Mouse (Mus musculus): ENCODE results near the gene 2310007B03Rik. TPM values are rescaled to one million over a fixed set of nuclear protein-coding genes. Genes with fewer than 3 reads are reported as not detected.
"Not testable (repeated sequence)": the region's sequence is repeated elsewhere in the genome, so short reads cannot be mapped to it uniquely, and the experiment has no call there.

The 2310007B03Rik gene
- 0.11 TPM in 1 of 2 replicates, not detected in the other for polyA plus RNA-seq (2014; fragmentation: Nextera tagmentation; extraction: Ambion mirVana)

GRCm38 (mm10) chr1:93160501-93161133, at the start of gene 2310007B03Rik:
TSS of gene 2310007B03Rik (minus strand) at chr1:93160948.
- Histone ChIP-seq H3K4me1 (ENCODE audit: control insufficient read depth, insufficient read depth, low read length) (no peaks in the 10 kb centered on the region), H3K9ac (ENCODE audit: low read depth, low read length) (no peak within 1 kb of the TSS), H3K27me3 (ENCODE audit: control insufficient read depth, insufficient read depth, low read length) (peaks cover 19% of the 10 kb centered on the region), H3K9me3 (replicated peaks; ENCODE audit: control insufficient read depth, low read length) (no peaks in the 10 kb centered on the region), H3K36me3 (ENCODE audit: control insufficient read depth, insufficient read depth, low read length) (no peaks in the 10 kb centered on the region), H3K27ac (ENCODE audit: low read depth, low read length) (no peak within 1 kb of the TSS), H3K4me3 (ENCODE audit: low read depth, low read length) (no peak within 1 kb of the TSS), H3K4me2 (no peak within 1 kb of the TSS)
- ATAC-seq (replicated peaks; ENCODE audit: insufficient number of reproducible peaks, low FRiP score, low TSS enrichment), result no peak
- 63% methylated on average over 8 of the region's 8 CpGs for WGBS (ENCODE audit: insufficient replicate concordance)

GRCm38 (mm10) chr1:93210213-93210641, 49.5 kb upstream of the 2310007B03Rik start:
- Histone ChIP-seq H3K9me3 (replicated peaks; ENCODE audit: control insufficient read depth, low read length) (no peaks in the 10 kb centered on the region), H3K4me1 (ENCODE audit: control insufficient read depth, insufficient read depth, low read length) (peaks cover 42% of the 10 kb centered on the region), H3K4me2 (no peak overlapping the region), H3K27ac (ENCODE audit: low read depth, low read length) (peak overlapping the region; percentile 70), H3K27me3 (ENCODE audit: control insufficient read depth, insufficient read depth, low read length) (peaks cover 2% of the 10 kb centered on the region; the same call in 1 of the 2 replicates), H3K36me3 (ENCODE audit: control insufficient read depth, insufficient read depth, low read length) (no peaks in the 10 kb centered on the region), H3K9ac (ENCODE audit: low read depth, low read length) (no peak overlapping the region), H3K4me3 (ENCODE audit: low read depth, low read length) (no peak overlapping the region)
- ATAC-seq (replicated peaks; ENCODE audit: insufficient number of reproducible peaks, low FRiP score, low TSS enrichment), result peak; percentile 70
- WGBS (ENCODE audit: insufficient replicate concordance), result 15% methylated on average over 9 of the region's 9 CpGs

GRCm38 (mm10) chr1:93207536-93208064, 46.9 kb upstream of the 2310007B03Rik start:
- no peak overlapping the region for H3K4me2 ChIP-seq
- H3K4me1 ChIP-seq (ENCODE audit: control insufficient read depth, insufficient read depth, low read length), result peaks cover 37% of the 10 kb centered on the region
- 92% methylated on average over 4 of the region's 4 CpGs for WGBS (ENCODE audit: insufficient replicate concordance)
- no peak overlapping the region for H3K27ac ChIP-seq (ENCODE audit: low read depth, low read length)
- H3K9me3 ChIP-seq (replicated peaks; ENCODE audit: control insufficient read depth, low read length), result no peaks in the 10 kb centered on the region
- no peak overlapping the region for H3K4me3 ChIP-seq (ENCODE audit: low read depth, low read length)
- no peak for ATAC-seq (replicated peaks; ENCODE audit: insufficient number of reproducible peaks, low FRiP score, low TSS enrichment)
- H3K27me3 ChIP-seq (ENCODE audit: control insufficient read depth, insufficient read depth, low read length), result no peaks in the 10 kb centered on the region
- H3K9ac ChIP-seq (ENCODE audit: low read depth, low read length), result no peak overlapping the region
- no peaks in the 10 kb centered on the region for H3K36me3 ChIP-seq (ENCODE audit: control insufficient read depth, insufficient read depth, low read length)

- Histone ChIP-seq H3K4me1 (ENCODE audit: control insufficient read depth, insufficient read depth, low read length) (peaks cover 30% of the 10 kb centered on the region), H3K9ac (ENCODE audit: low read depth, low read length) (no peak overlapping the region), H3K4me3 (ENCODE audit: low read depth, low read length) (no peak overlapping the region), H3K4me2 (no peak overlapping the region), H3K9me3 (replicated peaks; ENCODE audit: control insufficient read depth, low read length) (no peaks in the 10 kb centered on the region), H3K27me3 (ENCODE audit: control insufficient read depth, insufficient read depth, low read length) (no peaks in the 10 kb centered on the region), H3K36me3 (ENCODE audit: control insufficient read depth, insufficient read depth, low read length) (no peaks in the 10 kb centered on the region), H3K27ac (ENCODE audit: low read depth, low read length) (no peak overlapping the region)
- 59% methylated on average over 12 of the region's 12 CpGs for WGBS (ENCODE audit: insufficient replicate concordance)
- ATAC-seq (replicated peaks; ENCODE audit: insufficient number of reproducible peaks, low FRiP score, low TSS enrichment), result no peak
Measured at GRCm38 (mm10) chr1:93206277-93206970, 45.7 kb upstream of the 2310007B03Rik start.

GRCm38 (mm10) chr1:93197916-93198315, 37.2 kb upstream of the 2310007B03Rik start:
- H3K9ac ChIP-seq (ENCODE audit: low read depth, low read length), result no peak overlapping the region
- no peak overlapping the region for H3K4me2 ChIP-seq
- no peak for ATAC-seq (replicated peaks; ENCODE audit: insufficient number of reproducible peaks, low FRiP score, low TSS enrichment)
- no peaks in the 10 kb centered on the region; the same call in 1 of the 2 replicates for H3K9me3 ChIP-seq (replicated peaks; ENCODE audit: control insufficient read depth, low read length)
- 0 out of 2 replicates have a peak, but pooled peaks cover 5% of the 10 kb centered on the region for H3K27me3 ChIP-seq (ENCODE audit: control insufficient read depth, insufficient read depth, low read length)
- no peak overlapping the region for H3K4me3 ChIP-seq (ENCODE audit: low read depth, low read length)
- H3K4me1 ChIP-seq (ENCODE audit: control insufficient read depth, insufficient read depth, low read length), result no peaks in the 10 kb centered on the region
- H3K27ac ChIP-seq (ENCODE audit: low read depth, low read length), result no peak overlapping the region
- whole genome bisulfite sequencing (ENCODE audit: insufficient replicate concordance), result 79% methylated on average over 3 of the region's 3 CpGs
- no peaks in the 10 kb centered on the region for H3K36me3 ChIP-seq (ENCODE audit: control insufficient read depth, insufficient read depth, low read length)

- not testable (repeated sequence) for ATAC-seq (replicated peaks; ENCODE audit: insufficient number of reproducible peaks, low FRiP score, low TSS enrichment); H3K36me3 ChIP-seq (ENCODE audit: control insufficient read depth, insufficient read depth, low read length); H3K27ac ChIP-seq (ENCODE audit: low read depth, low read length); H3K4me2 ChIP-seq; H3K9ac ChIP-seq (ENCODE audit: low read depth, low read length); H3K4me1 ChIP-seq (ENCODE audit: control insufficient read depth, insufficient read depth, low read length); H3K27me3 ChIP-seq (ENCODE audit: control insufficient read depth, insufficient read depth, low read length); H3K9me3 ChIP-seq (replicated peaks; ENCODE audit: control insufficient read depth, low read length); H3K4me3 ChIP-seq (ENCODE audit: low read depth, low read length)
- 78% methylated on average over 2 of the region's 2 CpGs for WGBS (ENCODE audit: insufficient replicate concordance)
Measured at GRCm38 (mm10) chr1:93197454-93197853, 36.7 kb upstream of the 2310007B03Rik start.

GRCm38 (mm10) chr1:93194961-93195360, 34.2 kb upstream of the 2310007B03Rik start:
- Histone ChIP-seq H3K4me2 (no peak overlapping the region), H3K36me3 (ENCODE audit: control insufficient read depth, insufficient read depth, low read length) (no peaks in the 10 kb centered on the region), H3K27ac (ENCODE audit: low read depth, low read length) (no peak overlapping the region), H3K4me3 (ENCODE audit: low read depth, low read length) (no peak overlapping the region), H3K9ac (ENCODE audit: low read depth, low read length) (no peak overlapping the region), H3K9me3 (replicated peaks; ENCODE audit: control insufficient read depth, low read length) (no peaks in the 10 kb centered on the region; the same call in 1 of the 2 replicates), H3K4me1 (ENCODE audit: control insufficient read depth, insufficient read depth, low read length) (no peaks in the 10 kb centered on the region), H3K27me3 (ENCODE audit: control insufficient read depth, insufficient read depth, low read length) (peaks cover 23% of the 10 kb centered on the region)
- whole genome bisulfite sequencing (ENCODE audit: insufficient replicate concordance), result 79% methylated on average over 3 of the region's 3 CpGs
- ATAC-seq (replicated peaks; ENCODE audit: insufficient number of reproducible peaks, low FRiP score, low TSS enrichment), result no peak

GRCm38 (mm10) chr1:93190726-93191305, 30.1 kb upstream of the 2310007B03Rik start:
- 13% methylated on average over 10 of the region's 17 CpGs for WGBS (ENCODE audit: insufficient replicate concordance)
- no peak for ATAC-seq (replicated peaks; ENCODE audit: insufficient number of reproducible peaks, low FRiP score, low TSS enrichment)
- Histone ChIP-seq H3K4me3 (ENCODE audit: low read depth, low read length) (no peak overlapping the region), H3K36me3 (ENCODE audit: control insufficient read depth, insufficient read depth, low read length) (no peaks in the 10 kb centered on the region), H3K27ac (ENCODE audit: low read depth, low read length) (no peak overlapping the region), H3K4me2 (no peak overlapping the region), H3K4me1 (ENCODE audit: control insufficient read depth, insufficient read depth, low read length) (no peaks in the 10 kb centered on the region), H3K27me3 (ENCODE audit: control insufficient read depth, insufficient read depth, low read length) (peaks cover 36% of the 10 kb centered on the region), H3K9ac (ENCODE audit: low read depth, low read length) (no peak overlapping the region), H3K9me3 (replicated peaks; ENCODE audit: control insufficient read depth, low read length) (no peaks in the 10 kb centered on the region; the same call in 1 of the 2 replicates)

All from heart, embryonic 11.5 days (tissue).